Mouse (Mus musculus): ENCODE data around the gene Vat1.

- TF ChIP-seq CTCF (IDR thresholded peaks at IDR 0.05; ENCODE audit: borderline replicate concordance, insufficient read depth, low read length) (no peak), POLR2A (IDR thresholded peaks at IDR 0.05; ENCODE audit: low read depth, low read length) (no peak)
Observed at GRCm38 (mm10) chr11:101418991-101419390, 47.0 kb downstream of the Vat1 start.

Measured in embryonic fibroblast, embryonic 13.5 days (primary cell).